Mouse (Mus musculus) liver, embryonic 14.5 days (tissue): ENCODE measurements around the gene Kdm5b.

Source experiments
- CTCF ChIP-seq: IDR thresholded peaks from 2 replicates; pipeline ENCODE4 v1.5.1; 2016; ENCODE audit warnings: antibody characterized with exemption, low read depth, control low read depth
- EP300 ChIP-seq: IDR thresholded peaks from 2 replicates; pipeline ENCODE4 v1.6.1; 2016; ENCODE audit warnings: antibody characterized with exemption, low read depth

DNA sequence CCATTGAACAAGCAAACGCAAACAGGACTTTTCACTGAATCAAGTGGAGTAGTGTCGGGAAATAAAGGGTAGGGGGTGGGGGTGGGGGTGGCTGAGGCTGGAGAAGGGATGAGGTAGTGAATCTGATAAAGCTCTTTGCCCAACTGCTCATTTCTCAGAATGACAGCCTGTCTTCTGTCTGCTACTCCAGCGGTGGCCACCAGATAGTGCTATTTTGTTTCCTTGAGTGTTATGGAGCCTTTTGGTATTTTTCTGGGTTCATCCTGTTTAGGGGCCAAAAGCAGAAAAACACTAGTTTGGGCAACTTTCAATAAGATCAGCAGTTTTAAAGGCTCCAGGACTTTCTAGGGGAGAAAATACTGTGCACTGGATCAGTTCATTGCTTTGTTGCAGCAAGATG is 76.7 kb downstream of the Kdm5b start:
- peak; percentile 49 for TF ChIP-seq CTCF
- TF ChIP-seq EP300 = no peak
